Mouse (Mus musculus): ENCODE data around the gene Rfc2.

The Rfc2 gene

GRCm38 (mm10) chr5:134565696-134566095, 15.5 kb upstream of the Rfc2 start:
- DNase-seq (ENCODE audit: low spot score in 2 of 2), result no peak

- DNase-seq (ENCODE audit: low spot score in 2 of 2), result no peak
These were observed 13.7 kb upstream of the Rfc2 start for GRCm38 (mm10) chr5:134567445-134567844.

- no peak for DNase-seq (ENCODE audit: low spot score in 2 of 2)
These were observed 13.1 kb upstream of the Rfc2 start for GRCm38 (mm10) chr5:134568030-134568429.

- DNase-seq (ENCODE audit: low spot score in 2 of 2), result no peak
These were observed 12.1 kb upstream of the Rfc2 start for GRCm38 (mm10) chr5:134568964-134569491.

- peak in 1 of 2 experiments; percentile 18 for DNase-seq (ENCODE audit: low spot score in 2 of 2)
These were observed 9.2 kb upstream of the Rfc2 start for GRCm38 (mm10) chr5:134571730-134572507.

GRCm38 (mm10) chr5:134572508-134573214, 8.5 kb upstream of the Rfc2 start:
- no peak for DNase-seq (ENCODE audit: low spot score in 2 of 2)

GRCm38 (mm10) chr5:134575833-134576232, 5.3 kb upstream of the Rfc2 start:
- no peak for DNase-seq (ENCODE audit: low spot score in 2 of 2)

- no peak for DNase-seq (ENCODE audit: low spot score in 2 of 2)
These were observed 4.5 kb upstream of the Rfc2 start for GRCm38 (mm10) chr5:134576517-134577220.

GRCm38 (mm10) chr5:134577534-134577933, 3.6 kb upstream of the Rfc2 start:
- DNase-seq (ENCODE audit: low spot score in 2 of 2), result no peak

- DNase-seq (ENCODE audit: low spot score in 2 of 2), result no peak
These were observed 2.0 kb upstream of the Rfc2 start for GRCm38 (mm10) chr5:134579135-134579534.

GRCm38 (mm10) chr5:134582221-134582907, 1.2 kb downstream of the Rfc2 start:
- peak; percentile 95 to 97 for DNase-seq (ENCODE audit: low spot score in 2 of 2)

- no peak for DNase-seq (ENCODE audit: low spot score in 2 of 2)
These were observed 2.1 kb downstream of the Rfc2 start for GRCm38 (mm10) chr5:134583006-134583883.

GRCm38 (mm10) chr5:134583884-134584213, 2.7 kb downstream of the Rfc2 start:
- DNase-seq (ENCODE audit: low spot score in 2 of 2), result no peak

- DNase-seq (ENCODE audit: low spot score in 2 of 2), result no peak
These were observed 3.6 kb downstream of the Rfc2 start for GRCm38 (mm10) chr5:134584798-134585197.

GRCm38 (mm10) chr5:134589900-134590299, 8.7 kb downstream of the Rfc2 start:
- DNase-seq (ENCODE audit: low spot score in 2 of 2), result no peak

- DNase-seq (ENCODE audit: low spot score in 2 of 2), result no peak
These were observed 10.9 kb downstream of the Rfc2 start for GRCm38 (mm10) chr5:134592026-134592581.

- DNase-seq (ENCODE audit: low spot score in 2 of 2), result no peak
These were observed 11.9 kb downstream of the Rfc2 start for GRCm38 (mm10) chr5:134593093-134593492.

GRCm38 (mm10) chr5:134597711-134598110, 16.5 kb downstream of the Rfc2 start:
- DNase-seq (ENCODE audit: low spot score in 2 of 2), result no peak

- DNase-seq (ENCODE audit: low spot score in 2 of 2), result no peak
These were observed 23.2 kb downstream of the Rfc2 start for GRCm38 (mm10) chr5:134604376-134604775.

- peak in 1 of 2 experiments; percentile 17 for DNase-seq (ENCODE audit: low spot score in 2 of 2)
These were observed 25.1 kb downstream of the Rfc2 start for GRCm38 (mm10) chr5:134606314-134606713.
